Mouse (Mus musculus): ENCODE results near the gene Psors1c2. TPM values are rescaled to one million over a fixed set of nuclear protein-coding genes. Genes with fewer than 3 reads are reported as not detected.

Psors1c2 gene
- polyA plus RNA-seq, 1 experiment = 3.7 TPM

- H3K9me3 ChIP-seq = peaks cover 18% of the 10 kb centered on the region
- H3K4me3 ChIP-seq (replicated peaks) = no peak overlapping the region
- H3K36me3 ChIP-seq (replicated peaks; ENCODE audit: low read length) = no peaks in the 10 kb centered on the region
- H3K4me1 ChIP-seq = peaks cover 21% of the 10 kb centered on the region
- peaks cover 67% of the 10 kb centered on the region for H3K27me3 ChIP-seq (replicated peaks)
- no peak for TF ChIP-seq FLI1 (IDR thresholded peaks at IDR 0.05; ENCODE audit: low read length)
- no peak for TF ChIP-seq GATA1 (IDR thresholded peaks at IDR 0.05; ENCODE audit: borderline replicate concordance, low read length)
Measured at GRCm38 (mm10) chr17:35570836-35571235, 37.8 kb downstream of the Psors1c2 start.

GRCm38 (mm10) chr17:35571477-35571876 lies 38.5 kb downstream of the Psors1c2 start:
- TF ChIP-seq FLI1 (IDR thresholded peaks at IDR 0.05; ENCODE audit: low read length) = no peak
- TF ChIP-seq GATA1 (IDR thresholded peaks at IDR 0.05; ENCODE audit: borderline replicate concordance, low read length) = no peak
- Histone ChIP-seq H3K4me1 (peaks cover 24% of the 10 kb centered on the region), H3K27me3 (replicated peaks) (peaks cover 70% of the 10 kb centered on the region), H3K9me3 (peaks cover 18% of the 10 kb centered on the region), H3K36me3 (replicated peaks; ENCODE audit: low read length) (no peaks in the 10 kb centered on the region), H3K4me3 (replicated peaks) (no peak overlapping the region)

- TF ChIP-seq GATA1 (IDR thresholded peaks at IDR 0.05; ENCODE audit: borderline replicate concordance, low read length) (no peak), FLI1 (IDR thresholded peaks at IDR 0.05; ENCODE audit: low read length) (no peak)
- H3K4me1 ChIP-seq = peaks cover 10% of the 10 kb centered on the region
- peaks cover 11% of the 10 kb centered on the region; the same call in 1 of the 2 replicates for H3K9me3 ChIP-seq
- no peaks in the 10 kb centered on the region for H3K36me3 ChIP-seq (replicated peaks; ENCODE audit: low read length)
- peaks cover 34% of the 10 kb centered on the region for H3K27me3 ChIP-seq (replicated peaks)
- H3K4me3 ChIP-seq (replicated peaks) = no peak overlapping the region
Measured at GRCm38 (mm10) chr17:35578211-35578610, 45.2 kb downstream of the Psors1c2 start.

GRCm38 (mm10) chr17:35582900-35583299 lies 49.9 kb downstream of the Psors1c2 start:
- H3K4me3 ChIP-seq (replicated peaks) = no peak overlapping the region
- TF ChIP-seq GATA1 (IDR thresholded peaks at IDR 0.05; ENCODE audit: borderline replicate concordance, low read length) = no peak
- TF ChIP-seq FLI1 (IDR thresholded peaks at IDR 0.05; ENCODE audit: low read length) = no peak
- peaks cover 14% of the 10 kb centered on the region for H3K9me3 ChIP-seq
- H3K36me3 ChIP-seq (replicated peaks; ENCODE audit: low read length) = no peaks in the 10 kb centered on the region
- no peaks in the 10 kb centered on the region; the same call in 1 of the 2 replicates for H3K4me1 ChIP-seq
- H3K27me3 ChIP-seq (replicated peaks) = peaks cover 20% of the 10 kb centered on the region

Other genes with a start within 250 kb of the Psors1c2 start
- 1.5 and 7.3 TPM in 2 replicates for gene H2-Q1, start 212.8 kb upstream of the Psors1c2 start, polyA plus RNA-seq (2012; ENCODE audit: insufficient read depth, low replicate concordance)
- gene H2-Q2, start 191.0 kb upstream of the Psors1c2 start, polyA plus RNA-seq (2012; ENCODE audit: insufficient read depth, low replicate concordance) = 6.7 TPM in 1 of 2 replicates, not detected in the other
- 13.9 and 46.4 TPM in 2 replicates for gene H2-Q4, start 153.6 kb upstream of the Psors1c2 start, polyA plus RNA-seq (2012; ENCODE audit: insufficient read depth, low replicate concordance)
- 2.5 and 4.2 TPM in 2 replicates for gene H2-Q6, start 108.4 kb upstream of the Psors1c2 start, polyA plus RNA-seq (2012; ENCODE audit: insufficient read depth, low replicate concordance)
- 3.2 and 20.1 TPM in 2 replicates for gene H2-Q7, start 94.0 kb upstream of the Psors1c2 start, polyA plus RNA-seq (2012; ENCODE audit: insufficient read depth, low replicate concordance)
- 0.27 and 2.5 TPM in 2 replicates for gene H2-Q10, start 63.1 kb upstream of the Psors1c2 start, polyA plus RNA-seq (2012; ENCODE audit: insufficient read depth, low replicate concordance)
- not detected in 2 replicates for gene Pou5f1, start 27.2 kb upstream of the Psors1c2 start, polyA plus RNA-seq (2012; ENCODE audit: insufficient read depth, low replicate concordance)
- 16.3 and 17.5 TPM in 2 replicates for gene Tcf19, start 16.4 kb upstream of the Psors1c2 start, polyA plus RNA-seq (2012; ENCODE audit: insufficient read depth, low replicate concordance)
- gene Cchcr1, start 16.1 kb upstream of the Psors1c2 start, polyA plus RNA-seq (2012; ENCODE audit: insufficient read depth, low replicate concordance) = 3.2 and 10.5 TPM in 2 replicates
- gene Cdsn, start 18.9 kb downstream of the Psors1c2 start, polyA plus RNA-seq (2012; ENCODE audit: insufficient read depth, low replicate concordance) = not detected in 2 replicates
- not detected in 2 replicates for gene 2300002M23Rik, start 34.2 kb downstream of the Psors1c2 start, polyA plus RNA-seq (2012; ENCODE audit: insufficient read depth, low replicate concordance)
- gene Sfta2, start 68.3 kb downstream of the Psors1c2 start, polyA plus RNA-seq (2012; ENCODE audit: insufficient read depth, low replicate concordance) = not detected in 2 replicates
- 0.55 TPM in 1 of 2 replicates, not detected in the other for gene Gm9573, start 93.4 kb downstream of the Psors1c2 start, polyA plus RNA-seq (2012; ENCODE audit: insufficient read depth, low replicate concordance)
- gene Mucl3, start 110.5 kb downstream of the Psors1c2 start, polyA plus RNA-seq (2012; ENCODE audit: insufficient read depth, low replicate concordance) = not detected in 2 replicates
- gene Vars2, start 134.4 kb downstream of the Psors1c2 start, polyA plus RNA-seq (2012; ENCODE audit: insufficient read depth, low replicate concordance) = 42.1 and 49.7 TPM in 2 replicates
- gene Gtf2h4, start 140.5 kb downstream of the Psors1c2 start, polyA plus RNA-seq (2012; ENCODE audit: insufficient read depth, low replicate concordance) = 7.8 and 10.8 TPM in 2 replicates
- gene Ddr1, start 171.4 kb downstream of the Psors1c2 start, polyA plus RNA-seq (2012; ENCODE audit: insufficient read depth, low replicate concordance) = not detected in 2 replicates

Data from megakaryocyte, embryonic 14.5 days (primary cell).